Mouse (Mus musculus) stomach, embryonic 14.5 days (tissue): Measurements from ENCODE around the gene Ano10. TPM values are rescaled to one million over a fixed set of nuclear protein-coding genes. Genes with fewer than 3 reads are reported as not detected.

Source experiments
- ATAC-seq: fragments of 200-750 bp; cut with Nextera tagmentation; 2 replicates; pipeline ENCODE4 v1.8.0; 2017; ENCODE audit warnings: low read depth, moderate TSS enrichment; ENCODE audit not compliant: insufficient number of reproducible peaks, insufficient read depth, low FRiP score
- H3K27ac ChIP-seq: fragments of 300-500 bp; sonication (generic); 2 replicates; pipeline ENCODE4 v1.5.1; 2014; ENCODE audit warnings: mild to moderate bottlenecking, low read length, moderate library complexity, mixed read lengths
- H3K27me3 ChIP-seq: fragments of 300-500 bp; sonication (generic); 2 replicates; pipeline ENCODE4 v1.6.1; 2014; ENCODE audit warnings: low read length, control low read depth, mixed read lengths; ENCODE audit not compliant: control insufficient read depth, insufficient read depth
- H3K36me3 ChIP-seq: fragments of 300-500 bp; sonication (generic); 2 replicates; pipeline ENCODE4 v1.6.1; 2014; ENCODE audit warnings: mild to moderate bottlenecking, control low read depth, low read length, moderate library complexity, mixed read lengths; ENCODE audit not compliant: control insufficient read depth, insufficient read depth
- H3K4me1 ChIP-seq: fragments of 300-500 bp; sonication (generic); 2 replicates; pipeline ENCODE4 v1.6.1; 2014; ENCODE audit warnings: low read length, control low read depth, mixed read lengths; ENCODE audit not compliant: control insufficient read depth, insufficient read depth
- H3K4me2 ChIP-seq: fragments of 300-500 bp; sonication (generic); replicated peaks from 2 replicates; pipeline ENCODE4 v1.6.1; 2014; ENCODE audit warnings: low read depth, low read length, control low read depth
- H3K4me3 ChIP-seq: fragments of 300-500 bp; sonication (generic); 2 replicates; pipeline ENCODE4 v1.5.1; 2014; ENCODE audit warnings: low read depth, low read length, control low read depth
- H3K9ac ChIP-seq: fragments of 300-500 bp; sonication (generic); replicated peaks from 2 replicates; pipeline ENCODE4 v1.6.1; 2014; ENCODE audit warnings: low read depth, mild to moderate bottlenecking, control low read depth, low read length, moderate library complexity, mixed read lengths
- H3K9me3 ChIP-seq: fragments of 300-500 bp; sonication (generic); 2 replicates; pipeline ENCODE4 v1.6.1; 2016; ENCODE audit warnings: low read depth, low read length, control low read depth; ENCODE audit not compliant: control insufficient read depth
- WGBS: fragments of 180-500 bp; shearing (Covaris S2); extraction: QIAGEN DNeasy Blood & Tissue Kit; methylation state at CpG from one replicate; pipeline ENCODE4 v1.1.7; 2014; 5-methylcytosine and 5-hydroxymethylcytosine counted together
- polyA plus RNA-seq: library from polyadenylated mRNA; unstranded; fragments of >200 nt; fragmentation: Nextera tagmentation; extraction: Ambion mirVana; gene quantifications from 2 replicates; pipeline ENCODE4 v1.2.1, GENCODE M21; 2014

The Ano10 gene
- polyA plus RNA-seq, 1 experiment from 2014 or later: 46.0 TPM

GRCm38 (mm10) chr9:122241812-122242400 lies 52.3 kb downstream of the Ano10 start:
- no peaks in the 10 kb centered on the region for H3K9me3 ChIP-seq
- no peak overlapping the region for H3K4me2 ChIP-seq
- WGBS: 61% methylated on average over 10 of the region's 10 CpGs
- no peak overlapping the region for H3K4me3 ChIP-seq
- no peak for ATAC-seq
- no peak overlapping the region for H3K9ac ChIP-seq
- no peaks in the 10 kb centered on the region for H3K4me1 ChIP-seq
- H3K27me3 ChIP-seq: no peaks in the 10 kb centered on the region
- H3K36me3 ChIP-seq: no peaks in the 10 kb centered on the region
- H3K27ac ChIP-seq: no peak overlapping the region

- H3K27ac ChIP-seq: no peak overlapping the region
- H3K4me3 ChIP-seq: no peak overlapping the region
- H3K9ac ChIP-seq: no peak overlapping the region
- 75% methylated on average over 8 of the region's 8 CpGs for WGBS
- ATAC-seq: no peak
- no peaks in the 10 kb centered on the region for H3K27me3 ChIP-seq
- no peak overlapping the region for H3K4me2 ChIP-seq
- H3K4me1 ChIP-seq: no peaks in the 10 kb centered on the region
- no peaks in the 10 kb centered on the region for H3K9me3 ChIP-seq
- no peaks in the 10 kb centered on the region for H3K36me3 ChIP-seq
These were observed 53.5 kb downstream of the Ano10 start for GRCm38 (mm10) chr9:122240629-122241199.

- Histone ChIP-seq H3K4me2 (no peak overlapping the region), H3K27ac (no peak overlapping the region), H3K27me3 (no peaks in the 10 kb centered on the region), H3K9me3 (no peaks in the 10 kb centered on the region), H3K4me1 (no peaks in the 10 kb centered on the region), H3K4me3 (no peak overlapping the region), H3K9ac (no peak overlapping the region), H3K36me3 (no peaks in the 10 kb centered on the region)
- WGBS: 84% methylated on average over 3 of the region's 3 CpGs
- no peak for ATAC-seq
These were observed 59.5 kb downstream of the Ano10 start for GRCm38 (mm10) chr9:122234741-122235140.

GRCm38 (mm10) chr9:122233972-122234345 lies 60.3 kb downstream of the Ano10 start:
- H3K9me3 ChIP-seq: no peaks in the 10 kb centered on the region
- 41% methylated on average over 7 of the region's 7 CpGs for WGBS
- H3K36me3 ChIP-seq: no peaks in the 10 kb centered on the region
- H3K9ac ChIP-seq: no peak overlapping the region
- H3K27ac ChIP-seq: no peak overlapping the region
- no peak overlapping the region for H3K4me3 ChIP-seq
- H3K4me1 ChIP-seq: no peaks in the 10 kb centered on the region
- ATAC-seq: no peak
- H3K4me2 ChIP-seq: no peak overlapping the region
- no peaks in the 10 kb centered on the region for H3K27me3 ChIP-seq

GRCm38 (mm10) chr9:122233316-122233971 lies 60.8 kb downstream of the Ano10 start:
- no peak for ATAC-seq
- no peak overlapping the region for H3K4me2 ChIP-seq
- no peaks in the 10 kb centered on the region for H3K27me3 ChIP-seq
- H3K27ac ChIP-seq: no peak overlapping the region
- H3K9ac ChIP-seq: no peak overlapping the region
- H3K9me3 ChIP-seq: no peaks in the 10 kb centered on the region
- H3K4me1 ChIP-seq: no peaks in the 10 kb centered on the region
- 84% methylated on average over 8 of the region's 8 CpGs for WGBS
- H3K36me3 ChIP-seq: no peaks in the 10 kb centered on the region
- H3K4me3 ChIP-seq: no peak overlapping the region

GRCm38 (mm10) chr9:122232912-122233311 lies 61.3 kb downstream of the Ano10 start:
- no peak for ATAC-seq
- Histone ChIP-seq H3K9ac (no peak overlapping the region), H3K4me2 (no peak overlapping the region), H3K9me3 (no peaks in the 10 kb centered on the region), H3K4me3 (no peak overlapping the region), H3K27me3 (no peaks in the 10 kb centered on the region), H3K36me3 (no peaks in the 10 kb centered on the region), H3K27ac (no peak overlapping the region), H3K4me1 (no peaks in the 10 kb centered on the region)
- WGBS: 66% methylated on average over 2 of the region's 2 CpGs

GRCm38 (mm10) chr9:122230701-122231100 lies 63.5 kb downstream of the Ano10 start:
- H3K36me3 ChIP-seq: no peaks in the 10 kb centered on the region
- no peak overlapping the region for H3K9ac ChIP-seq
- WGBS: 77% methylated on average over 4 of the region's 4 CpGs
- no peak overlapping the region for H3K4me2 ChIP-seq
- no peaks in the 10 kb centered on the region for H3K9me3 ChIP-seq
- no peaks in the 10 kb centered on the region for H3K4me1 ChIP-seq
- no peak overlapping the region for H3K4me3 ChIP-seq
- no peak for ATAC-seq
- no peak overlapping the region for H3K27ac ChIP-seq
- no peaks in the 10 kb centered on the region for H3K27me3 ChIP-seq

- Histone ChIP-seq H3K27ac (no peak overlapping the region), H3K4me1 (peaks cover 3% of the 10 kb centered on the region; the same call in 1 of the 2 replicates), H3K9ac (no peak overlapping the region), H3K4me2 (no peak overlapping the region), H3K9me3 (no peaks in the 10 kb centered on the region), H3K4me3 (no peak overlapping the region), H3K27me3 (no peaks in the 10 kb centered on the region), H3K36me3 (no peaks in the 10 kb centered on the region; the same call in 1 of the 2 replicates)
- no peak for ATAC-seq
- 93% methylated on average over 4 of the region's 4 CpGs for WGBS
These were observed 67.8 kb downstream of the Ano10 start for GRCm38 (mm10) chr9:122226419-122226818.
